Mouse (Mus musculus) erythroblast, embryonic 14.5 days (primary cell): ENCODE measurements around the gene Lhfpl2.

Experiments
- GATA1 ChIP-seq: IDR thresholded peaks from 2 replicates; pipeline ENCODE4 v1.6.1; 2012; ENCODE audit warnings: low read length, inconsistent platforms, mixed read lengths
- TAL1 ChIP-seq: IDR thresholded peaks from 3 replicates; pipeline ENCODE4 v1.6.1; 2012; ENCODE audit warnings: low read length, inconsistent platforms, mixed read lengths

DNA sequence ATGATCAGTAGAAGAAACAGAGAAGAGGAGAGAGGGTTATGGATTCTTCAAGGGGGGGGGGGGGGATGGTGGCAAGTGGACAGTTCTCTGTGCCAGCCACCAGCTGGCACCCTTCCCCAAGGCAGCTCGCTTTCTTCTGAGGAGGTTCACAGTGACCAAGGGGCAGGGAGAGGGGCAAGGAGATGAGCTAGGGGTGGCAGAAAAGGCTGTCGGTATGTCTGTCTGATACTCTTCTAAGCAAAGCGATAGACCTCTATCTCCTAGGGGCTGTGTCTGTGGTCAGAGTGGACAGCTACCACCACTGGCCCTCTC is 12.7 kb downstream of the Lhfpl2 start:
- TF ChIP-seq GATA1: no peak
- TF ChIP-seq TAL1: no peak
